Mouse (Mus musculus): ENCODE measurements at regions not wholly inside any gene's neighbourhood (a gene's known extent, or its start where the extent isn't known, plus 50 kb on each side); places are given as distances from the start of the nearest gene placed in this dataset.
A peak's percentile ranks its signal among the peaks of the same experiment; 100 is the strongest.

DNA sequence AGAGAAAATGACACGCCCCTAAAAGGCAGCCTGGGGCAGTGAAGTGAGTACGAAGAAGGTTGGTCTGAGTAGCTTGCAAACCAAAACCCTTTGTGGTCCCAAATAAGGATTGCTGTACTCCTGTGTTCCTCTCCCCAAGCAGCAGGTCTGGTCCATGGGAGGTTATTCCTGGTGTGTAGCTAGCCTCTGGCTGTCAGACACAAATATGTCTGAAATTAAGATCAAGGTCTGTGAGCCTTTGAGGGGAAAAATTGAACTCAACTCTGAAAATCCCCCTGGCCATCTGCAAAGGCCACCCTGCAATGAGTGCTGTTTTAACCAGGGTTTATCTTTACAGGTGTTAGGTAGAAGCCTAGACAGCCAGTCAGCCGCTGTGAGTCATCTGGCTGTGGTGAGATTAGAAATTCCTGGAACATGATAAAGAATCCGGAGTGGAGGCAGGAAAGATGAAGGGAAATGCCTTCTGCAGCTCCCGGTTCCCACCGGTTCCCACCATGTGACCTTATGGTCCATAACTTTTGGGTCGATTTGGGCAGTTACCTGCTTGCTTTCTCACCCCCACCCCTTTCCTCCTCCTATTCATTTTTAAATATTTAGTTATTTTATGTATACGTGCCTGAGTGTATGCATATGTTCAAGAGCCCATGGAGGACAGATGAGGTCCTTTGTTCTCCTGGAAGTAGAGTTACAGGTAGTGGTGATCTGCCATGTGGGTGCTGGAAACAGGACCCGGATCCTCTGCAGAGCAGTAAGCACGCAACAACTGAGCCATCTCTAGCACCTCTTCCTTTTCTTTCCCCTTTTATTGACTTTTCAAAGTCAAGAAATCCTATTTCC is 155.6 kb upstream of the Dmrta1 start:
- Histone ChIP-seq H3K4me3 (0 out of 2 replicates have a peak overlapping the region, but pooled peaks have one; percentile 38), H3K9ac (no peak overlapping the region), H3K27ac (no peak overlapping the region), H3K36me3 (no peaks in the 10 kb centered on the region), H3K27me3 (replicated peaks) (peaks cover 23% of the 10 kb centered on the region), H3K4me1 (no peaks in the 10 kb centered on the region), H3K4me2 (replicated peaks) (peak overlapping the region; percentile 78), H3K9me3 (no peaks in the 10 kb centered on the region)
- WGBS: 12% methylated on average over 10 of the region's 10 CpGs
- ATAC-seq (ENCODE audit: low FRiP score, low read depth): no peak

DNA sequence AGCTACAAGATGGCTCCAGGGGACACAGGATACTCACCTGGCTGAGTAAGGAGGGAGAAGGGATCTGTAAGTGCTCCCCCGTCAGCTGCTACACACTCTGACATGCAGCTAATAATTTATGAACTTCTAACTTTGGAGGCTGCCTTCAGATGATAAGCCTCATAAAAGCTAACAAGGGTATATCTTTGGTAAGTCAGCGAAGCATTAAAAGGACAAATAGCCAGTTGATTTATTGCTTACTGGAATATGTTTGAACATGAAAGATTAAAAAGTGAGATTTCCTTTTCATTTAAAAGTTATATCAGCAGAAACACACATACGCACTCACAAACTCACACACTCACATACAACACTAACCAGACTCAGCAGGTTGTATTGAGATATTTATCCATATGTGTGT is 161.2 kb upstream of the Dmrta1 start:
- 76% methylated on average over 3 of the region's 3 CpGs for WGBS
- Histone ChIP-seq H3K4me2 (replicated peaks) (no peak overlapping the region), H3K9ac (no peak overlapping the region), H3K4me3 (no peak overlapping the region), H3K4me1 (no peaks in the 10 kb centered on the region), H3K9me3 (no peaks in the 10 kb centered on the region), H3K36me3 (no peaks in the 10 kb centered on the region), H3K27me3 (replicated peaks) (peaks cover 9% of the 10 kb centered on the region), H3K27ac (no peak overlapping the region)
- ATAC-seq (ENCODE audit: low FRiP score, low read depth): no peak

DNA sequence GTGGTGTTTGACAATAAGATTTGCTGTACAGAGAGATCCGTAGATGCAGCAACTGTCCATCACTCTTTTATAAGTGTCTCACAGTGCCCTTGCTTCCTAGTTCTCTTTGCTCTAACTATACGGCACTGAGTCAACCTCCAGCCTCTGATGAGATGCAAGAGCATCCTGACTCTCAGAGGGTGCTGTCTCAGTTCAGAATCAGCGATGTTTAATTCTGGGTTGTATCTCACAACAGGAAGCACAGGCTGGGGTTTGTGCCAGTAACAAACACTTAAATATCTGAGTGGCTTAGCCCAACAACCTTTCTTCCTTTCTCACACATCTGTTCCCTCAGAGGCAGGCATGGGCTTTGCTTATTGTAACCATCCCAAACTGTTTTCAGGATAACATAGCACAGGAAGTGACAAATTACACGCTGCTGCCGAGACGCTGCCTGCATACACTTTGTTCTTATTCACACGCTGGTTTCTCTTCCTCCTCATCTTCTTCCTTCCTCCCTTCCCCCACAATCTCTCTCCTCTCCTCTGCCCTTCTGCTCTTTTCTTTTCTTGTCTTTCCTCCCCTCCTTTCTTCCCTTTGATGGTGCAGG is 163.3 kb upstream of the Dmrta1 start:
- WGBS: 38% methylated on average over 7 of the region's 7 CpGs

DNA sequence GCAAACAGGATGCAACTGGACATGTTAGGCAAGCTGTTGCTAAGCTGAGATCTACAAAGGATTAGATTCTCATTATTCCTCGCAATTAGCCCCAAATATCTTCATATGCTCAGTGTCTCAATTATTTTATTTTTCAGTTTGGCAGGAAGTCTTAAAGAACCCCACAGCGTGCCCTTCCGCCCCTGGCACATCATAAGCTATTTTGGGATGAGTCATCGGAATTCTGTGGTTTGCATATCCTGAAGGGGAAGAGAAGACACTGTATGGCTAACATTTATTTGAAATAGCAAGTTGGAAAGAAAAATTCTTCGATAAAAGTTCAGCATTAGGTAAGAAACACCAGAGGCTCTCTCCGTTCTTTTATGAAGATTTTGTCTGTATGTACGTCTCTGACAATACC is 164.3 kb upstream of the Dmrta1 start:
- no peaks in the 10 kb centered on the region for H3K36me3 ChIP-seq
- no peaks in the 10 kb centered on the region for H3K9me3 ChIP-seq
- no peak overlapping the region for H3K4me3 ChIP-seq
- no peak overlapping the region for H3K27ac ChIP-seq
- no peaks in the 10 kb centered on the region for H3K4me1 ChIP-seq
- no peak overlapping the region for H3K9ac ChIP-seq
- 85% methylated on average over 7 of the region's 7 CpGs for WGBS
- no peak overlapping the region for H3K4me2 ChIP-seq (replicated peaks)
- no peaks in the 10 kb centered on the region for H3K27me3 ChIP-seq (replicated peaks)
- no peak for ATAC-seq (ENCODE audit: low FRiP score, low read depth)

More for the DNA sequence above, 163.3 kb upstream of the Dmrta1 start:
- H3K4me3 ChIP-seq: no peak overlapping the region
- H3K36me3 ChIP-seq: no peaks in the 10 kb centered on the region
- H3K27ac ChIP-seq: no peak overlapping the region
- H3K9me3 ChIP-seq: no peaks in the 10 kb centered on the region
- no peak for ATAC-seq (ENCODE audit: low FRiP score, low read depth)
- no peaks in the 10 kb centered on the region for H3K4me1 ChIP-seq
- no peak overlapping the region for H3K9ac ChIP-seq
- no peak overlapping the region for H3K4me2 ChIP-seq (replicated peaks)
- H3K27me3 ChIP-seq (replicated peaks): no peaks in the 10 kb centered on the region

- Histone ChIP-seq H3K9ac (no peak overlapping the region), H3K4me2 (replicated peaks) (no peak overlapping the region), H3K36me3 (no peaks in the 10 kb centered on the region), H3K4me3 (no peak overlapping the region), H3K27ac (no peak overlapping the region), H3K27me3 (replicated peaks) (no peaks in the 10 kb centered on the region), H3K4me1 (no peaks in the 10 kb centered on the region; the same call in 1 of the 2 replicates), H3K9me3 (no peaks in the 10 kb centered on the region)
- no peak for ATAC-seq (ENCODE audit: low FRiP score, low read depth)
- 87% methylated on average over 5 of the region's 5 CpGs for WGBS
Observed at GRCm38 (mm10) chr4:89510593-89510992, 168.6 kb upstream of the Dmrta1 start.

DNA sequence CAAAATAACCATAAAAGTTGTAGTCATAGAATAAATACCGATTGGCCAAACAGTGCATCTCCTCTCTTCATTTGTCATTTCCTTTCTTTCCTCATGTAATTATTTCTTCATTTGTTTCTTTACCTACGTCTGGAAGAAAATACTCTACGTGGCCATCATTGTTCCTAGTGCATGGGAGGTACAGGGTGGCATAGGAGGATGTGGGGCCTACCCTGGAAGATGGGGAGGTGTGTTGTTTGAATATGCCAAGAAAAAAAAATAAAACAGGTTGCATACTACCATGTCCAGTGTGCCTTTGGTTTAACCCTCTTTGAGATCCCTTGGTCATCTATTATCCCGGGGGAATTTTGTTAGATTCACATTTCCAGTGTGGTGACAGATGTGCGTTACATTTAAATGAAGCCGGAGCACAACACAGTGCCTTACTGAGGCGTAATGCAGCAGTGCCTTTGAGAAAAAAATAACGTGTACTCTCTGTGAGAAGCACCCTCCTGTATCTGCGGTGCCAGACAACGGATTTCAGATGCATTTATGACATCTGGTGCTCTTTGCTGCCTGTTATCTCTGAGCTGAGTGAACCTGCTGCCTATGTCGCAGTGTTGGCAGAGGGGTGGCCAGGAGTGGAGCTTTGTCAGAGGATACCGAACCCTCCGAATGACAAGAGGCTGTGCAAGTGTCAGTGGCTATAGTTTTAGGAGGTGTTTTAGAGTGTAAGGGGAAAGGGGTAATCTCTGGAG is 169.4 kb upstream of the Dmrta1 start:
- no peak overlapping the region for H3K27ac ChIP-seq
- H3K4me2 ChIP-seq (replicated peaks): no peak overlapping the region
- H3K9ac ChIP-seq: no peak overlapping the region
- H3K4me3 ChIP-seq: no peak overlapping the region
- 81% methylated on average over 13 of the region's 13 CpGs for WGBS
- H3K4me1 ChIP-seq: no peaks in the 10 kb centered on the region; the same call in 1 of the 2 replicates
- ATAC-seq (ENCODE audit: low FRiP score, low read depth): no peak
- no peaks in the 10 kb centered on the region for H3K9me3 ChIP-seq
- H3K27me3 ChIP-seq (replicated peaks): no peaks in the 10 kb centered on the region
- no peaks in the 10 kb centered on the region for H3K36me3 ChIP-seq

- Histone ChIP-seq H3K4me2 (replicated peaks) (no peak overlapping the region), H3K27me3 (replicated peaks) (no peaks in the 10 kb centered on the region), H3K36me3 (no peaks in the 10 kb centered on the region), H3K9me3 (no peaks in the 10 kb centered on the region), H3K4me1 (no peaks in the 10 kb centered on the region; the same call in 1 of the 2 replicates), H3K4me3 (no peak overlapping the region), H3K9ac (no peak overlapping the region), H3K27ac (no peak overlapping the region)
- WGBS: 23% methylated on average over 6 of the region's 6 CpGs
- ATAC-seq (ENCODE audit: low FRiP score, low read depth): no peak
Observed at GRCm38 (mm10) chr4:89508103-89508763, 171.0 kb upstream of the Dmrta1 start.

DNA sequence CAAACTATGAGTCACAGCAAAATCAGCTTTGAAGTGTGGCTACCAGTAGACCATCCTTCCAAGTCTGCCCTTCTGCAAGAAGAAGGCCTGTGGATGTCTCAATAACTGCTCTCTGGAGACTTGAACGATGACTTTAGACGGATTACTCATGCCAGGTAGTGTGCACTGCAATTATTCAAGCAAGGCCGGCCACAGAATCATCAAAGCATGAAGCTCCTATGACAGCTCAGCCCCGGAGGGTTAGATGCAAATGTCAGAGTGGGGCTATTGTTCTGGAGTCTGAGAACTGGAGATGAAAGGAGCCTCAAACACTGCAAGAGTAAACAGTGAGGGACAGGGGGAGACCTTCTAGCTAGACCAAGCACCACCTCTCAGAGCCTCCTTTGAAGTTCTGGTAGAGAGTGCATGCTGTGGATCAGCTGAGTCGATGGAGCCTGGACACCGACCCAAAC is 173.8 kb upstream of the Dmrta1 start:
- Histone ChIP-seq H3K9me3 (no peaks in the 10 kb centered on the region), H3K4me2 (replicated peaks) (no peak overlapping the region), H3K36me3 (no peaks in the 10 kb centered on the region), H3K4me1 (no peaks in the 10 kb centered on the region; the same call in 1 of the 2 replicates), H3K9ac (no peak overlapping the region), H3K27me3 (replicated peaks) (no peaks in the 10 kb centered on the region), H3K4me3 (no peak overlapping the region), H3K27ac (no peak overlapping the region)
- no peak for ATAC-seq (ENCODE audit: low FRiP score, low read depth)
- 15% methylated on average over 6 of the region's 6 CpGs for WGBS

GRCm38 (mm10) chr4:89500232-89500631 is 179.0 kb upstream of the Dmrta1 start:
- WGBS: 68% methylated on average over 4 of the region's 4 CpGs
- H3K4me1 ChIP-seq: no peaks in the 10 kb centered on the region
- H3K9me3 ChIP-seq: no peaks in the 10 kb centered on the region
- ATAC-seq (ENCODE audit: low FRiP score, low read depth): no peak
- no peak overlapping the region for H3K27ac ChIP-seq
- no peaks in the 10 kb centered on the region for H3K36me3 ChIP-seq
- H3K27me3 ChIP-seq (replicated peaks): no peaks in the 10 kb centered on the region
- no peak overlapping the region for H3K9ac ChIP-seq
- no peak overlapping the region for H3K4me2 ChIP-seq (replicated peaks)
- no peak overlapping the region for H3K4me3 ChIP-seq

GRCm38 (mm10) chr4:89490947-89491346 is 180.1 kb upstream of the Cdkn2b start:
- no peak for ATAC-seq (ENCODE audit: low FRiP score, low read depth)
- WGBS: 93% methylated on average over 8 of the region's 8 CpGs
- no peaks in the 10 kb centered on the region for H3K27me3 ChIP-seq (replicated peaks)
- H3K9me3 ChIP-seq: no peaks in the 10 kb centered on the region
- H3K4me2 ChIP-seq (replicated peaks): no peak overlapping the region
- no peak overlapping the region for H3K9ac ChIP-seq
- no peak overlapping the region for H3K4me3 ChIP-seq
- no peak overlapping the region for H3K27ac ChIP-seq
- H3K36me3 ChIP-seq: no peaks in the 10 kb centered on the region
- H3K4me1 ChIP-seq: no peaks in the 10 kb centered on the region

DNA sequence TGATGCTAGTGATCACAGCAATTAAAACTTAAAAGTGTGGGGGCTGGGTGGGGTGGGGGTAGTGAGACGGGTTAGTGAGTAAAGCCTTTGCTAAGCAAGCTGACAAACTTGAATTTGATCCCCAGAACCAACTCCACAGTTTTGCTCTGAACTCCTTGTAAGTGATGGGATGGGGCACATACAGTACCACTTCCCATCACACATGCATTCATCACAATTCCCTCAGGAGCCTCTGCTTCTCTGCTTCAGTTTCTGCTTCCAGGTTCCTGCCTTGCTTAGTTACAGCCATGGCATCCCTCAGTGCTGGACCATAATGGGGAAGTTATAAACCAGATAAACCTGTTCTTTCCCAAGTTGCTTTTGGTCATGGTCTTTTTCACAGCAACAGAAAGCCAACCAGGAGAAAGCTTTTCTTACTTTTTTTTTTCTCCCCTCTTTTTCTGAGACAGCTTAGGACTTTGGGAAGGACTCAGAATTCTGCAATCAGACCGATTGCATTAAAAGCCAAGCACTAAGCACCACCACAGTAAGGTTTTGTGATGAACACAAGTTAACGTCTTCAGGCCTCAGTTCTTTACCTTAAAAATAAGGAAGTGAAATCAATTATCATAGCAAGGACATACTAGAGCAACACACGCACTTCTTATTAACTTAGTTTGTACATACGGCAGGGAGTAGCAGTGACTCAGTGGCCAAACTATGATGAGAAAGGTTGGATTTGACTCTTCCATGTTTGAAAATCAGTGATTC is 176.8 kb upstream of the Cdkn2b start:
- no peaks in the 10 kb centered on the region for H3K36me3 ChIP-seq
- H3K9ac ChIP-seq: no peak overlapping the region
- H3K4me3 ChIP-seq: no peak overlapping the region
- H3K9me3 ChIP-seq: no peaks in the 10 kb centered on the region
- WGBS: 86% methylated on average over 5 of the region's 5 CpGs
- no peaks in the 10 kb centered on the region for H3K4me1 ChIP-seq
- no peaks in the 10 kb centered on the region for H3K27me3 ChIP-seq (replicated peaks)
- ATAC-seq (ENCODE audit: low FRiP score, low read depth): no peak
- H3K27ac ChIP-seq: no peak overlapping the region
- no peak overlapping the region for H3K4me2 ChIP-seq (replicated peaks)

All from neural tube, embryonic 12.5 days (tissue).